Mouse (Mus musculus) MEL (cell line): ENCODE results near the gene Tnn. TPM values are rescaled to one million over a fixed set of nuclear protein-coding genes. Genes with fewer than 3 reads are reported as not detected.

ENCODE experiments used
- DNase-seq: peaks from one replicate; pipeline ENCODE4 v3.0.0; 2011; ENCODE audit warnings: low read depth, low spot score
- H3K27ac ChIP-seq: 2 replicates; pipeline ENCODE4 v1.5.1; 2012; ENCODE audit warnings: low read depth, mild to moderate bottlenecking, control low read depth, low read length, moderate library complexity; ENCODE audit not compliant: control insufficient read depth
- H3K27me3 ChIP-seq, 2 experiments: fragments of 150-350 bp in 1 of 2; sonication (generic) in 1 of 2; 2 replicates each; pipeline ENCODE4 v1.6.1; 2012; ENCODE audit warnings: low read length in 2 of 2, mild to moderate bottlenecking in 2 of 2, improper control_type of control experiment in 1 of 2, moderate library complexity in 1 of 2; ENCODE audit not compliant: insufficient read depth in 2 of 2, control insufficient read depth in 1 of 2
- H3K36me3 ChIP-seq, 2 experiments: 2 replicates each; pipeline ENCODE4 v1.6.1; 2012 to 2014; ENCODE audit warnings: low read length in 2 of 2, improper control_type of control experiment in 1 of 2, inconsistent platforms in 1 of 2, mild to moderate bottlenecking in 1 of 2; ENCODE audit not compliant: insufficient read depth in 2 of 2, control insufficient read depth in 1 of 2
- H3K4me1 ChIP-seq, 2 experiments: fragments of 150-350 bp in 1 of 2; sonication (generic) in 1 of 2; 2 replicates each; pipeline ENCODE4 v1.6.1; 2012; ENCODE audit warnings: low read length in 2 of 2, improper control_type of control experiment in 1 of 2, mild to moderate bottlenecking in 1 of 2; ENCODE audit not compliant: insufficient read depth in 2 of 2, control insufficient read depth in 1 of 2
- H3K4me3 ChIP-seq, 2 experiments: fragments of 150-350 bp in 1 of 2; sonication (generic) in 1 of 2; 2 replicates each; pipeline ENCODE4 v1.5.1; 2012; ENCODE audit warnings: low read depth in 2 of 2, low read length in 2 of 2, mild to moderate bottlenecking in 2 of 2, moderate library complexity in 2 of 2, control low read depth in 1 of 2, improper control_type of control experiment in 1 of 2; ENCODE audit not compliant: control insufficient read depth in 1 of 2, insufficient read depth in 1 of 2
- H3K79me2 ChIP-seq: 2 replicates; pipeline ENCODE4 v1.6.1; 2012; ENCODE audit warnings: mild to moderate bottlenecking, low read length, moderate library complexity; ENCODE audit not compliant: control insufficient read depth, poor library complexity, insufficient read depth
- H3K9ac ChIP-seq: 2 replicates; pipeline ENCODE4 v1.6.1; 2012; ENCODE audit warnings: low read depth, mild to moderate bottlenecking, control low read depth, low read length, moderate library complexity; ENCODE audit not compliant: control insufficient read depth, poor library complexity, severe bottlenecking
- H3K9me3 ChIP-seq: fragments of 150-350 bp; sonication (generic); replicated peaks from 2 replicates; pipeline ENCODE4 v1.6.1; 2012; ENCODE audit warnings: mild to moderate bottlenecking, low read length, improper control_type of control experiment, moderate library complexity; ENCODE audit not compliant: insufficient read depth
- CHD1 ChIP-seq: IDR thresholded peaks from 2 replicates; pipeline ENCODE4 v1.6.1; 2012; ENCODE audit warnings: low read depth, mild to moderate bottlenecking, inconsistent platforms, low read length, improper control_type of control experiment
- E2F4 ChIP-seq: IDR thresholded peaks from 2 replicates; pipeline ENCODE4 v1.6.1; 2011; ENCODE audit warnings: low read depth, low read length, improper control_type of control experiment, borderline replicate concordance
- EP300 ChIP-seq, 2 experiments: IDR thresholded peaks; 2 replicates each; pipeline ENCODE4 v1.6.1; 2011; ENCODE audit warnings: improper control_type of control experiment in 2 of 2, low read length in 2 of 2, low read depth in 1 of 2, mild to moderate bottlenecking in 1 of 2
- ETS1 ChIP-seq: IDR thresholded peaks from 2 replicates; pipeline ENCODE4 v1.6.1; 2012; ENCODE audit warnings: low read depth, mild to moderate bottlenecking, inconsistent platforms, low read length, improper control_type of control experiment, moderate library complexity
- GABPA ChIP-seq: IDR thresholded peaks from 2 replicates; pipeline ENCODE4 v1.6.1; 2012; ENCODE audit warnings: low read depth, mild to moderate bottlenecking, inconsistent platforms, low read length, improper control_type of control experiment, moderate library complexity
- GATA1 ChIP-seq: IDR thresholded peaks from 2 replicates; pipeline ENCODE4 v1.6.1; 2011; ENCODE audit warnings: low read depth, low read length, improper control_type of control experiment
- JUND ChIP-seq: IDR thresholded peaks from 2 replicates; pipeline ENCODE4 v1.6.1; 2011; ENCODE audit warnings: low read depth, mild to moderate bottlenecking, improper control_type of control experiment, low read length
- MAZ ChIP-seq: IDR thresholded peaks from 2 replicates; pipeline ENCODE4 v1.6.1; 2012; ENCODE audit warnings: low read depth, mild to moderate bottlenecking, inconsistent platforms, low read length, improper control_type of control experiment
- MEF2A ChIP-seq: IDR thresholded peaks from 2 replicates; pipeline ENCODE4 v1.6.1; 2014; ENCODE audit warnings: low read depth, mild to moderate bottlenecking, inconsistent platforms, low read length, improper control_type of control experiment; ENCODE audit not compliant: poor library complexity, insufficient replicate concordance, severe bottlenecking; ENCODE audit errors: extremely low read depth
- NRF1 ChIP-seq: IDR thresholded peaks from 2 replicates; pipeline ENCODE4 v1.6.1; 2014; ENCODE audit warnings: low read depth, mild to moderate bottlenecking, inconsistent platforms, low read length, improper control_type of control experiment, moderate library complexity; ENCODE audit not compliant: poor library complexity, insufficient read depth, severe bottlenecking
- POLR2AphosphoS5 ChIP-seq: IDR thresholded peaks from 2 replicates; pipeline ENCODE4 v1.6.1; 2012; ENCODE audit warnings: low read depth, borderline replicate concordance, mild to moderate bottlenecking, inconsistent platforms, low read length, moderate library complexity, mixed read lengths
- SIN3A ChIP-seq: IDR thresholded peaks from 2 replicates; pipeline ENCODE4 v1.6.1; 2012; ENCODE audit warnings: low read length, improper control_type of control experiment, inconsistent platforms
- SMC3 ChIP-seq: IDR thresholded peaks from 2 replicates; pipeline ENCODE4 v1.6.1; 2011; ENCODE audit warnings: low read depth, low read length, improper control_type of control experiment
- TBP ChIP-seq: IDR thresholded peaks from 2 replicates; pipeline ENCODE4 v1.8.0; 2011; ENCODE audit warnings: low read depth, low read length, improper control_type of control experiment
- UBTF ChIP-seq: IDR thresholded peaks from 2 replicates; pipeline ENCODE4 v1.6.1; 2012; ENCODE audit warnings: low read depth, mild to moderate bottlenecking, inconsistent platforms, low read length, improper control_type of control experiment, moderate library complexity, borderline replicate concordance; ENCODE audit not compliant: insufficient read depth
- USF2 ChIP-seq, 2 experiments: IDR thresholded peaks; 2 replicates each; pipeline ENCODE4 v1.6.1; 2011 to 2012; ENCODE audit warnings: improper control_type of control experiment in 2 of 2, low read length in 2 of 2, borderline replicate concordance in 1 of 2, inconsistent platforms in 1 of 2, low read depth in 1 of 2, mild to moderate bottlenecking in 1 of 2; ENCODE audit not compliant: insufficient read depth in 1 of 2
- ZC3H11A ChIP-seq: IDR thresholded peaks from 2 replicates; pipeline ENCODE4 v1.6.1; 2012; ENCODE audit warnings: low read depth, mild to moderate bottlenecking, inconsistent platforms, low read length, improper control_type of control experiment
- polyA plus RNA-seq, 2 experiments: library from polyadenylated mRNA; stranded (reverse) in 1 of 2; unstranded in 1 of 2; fragments of >175 nt in 1 of 2; fragments of >200 nt in 1 of 2; gene quantifications; 2 replicates each; pipeline versions ENCODE4 v1.2.1 to v1.2.4; 2012; ENCODE audit warnings: low replicate concordance in 2 of 2, low read depth in 1 of 2; ENCODE audit not compliant: insufficient read length in 2 of 2, insufficient read depth in 1 of 2, missing spikeins in 1 of 2
- total RNA-seq: library from RNA; depleted of rRNA; stranded (reverse); fragments of 300-350 nt; gene quantifications from 2 replicates; pipeline ENCODE4 v1.2.3, GENCODE M21; 2012

Gene Tnn
- total and polyA plus RNA-seq, 3 experiments: not detected

DNA sequence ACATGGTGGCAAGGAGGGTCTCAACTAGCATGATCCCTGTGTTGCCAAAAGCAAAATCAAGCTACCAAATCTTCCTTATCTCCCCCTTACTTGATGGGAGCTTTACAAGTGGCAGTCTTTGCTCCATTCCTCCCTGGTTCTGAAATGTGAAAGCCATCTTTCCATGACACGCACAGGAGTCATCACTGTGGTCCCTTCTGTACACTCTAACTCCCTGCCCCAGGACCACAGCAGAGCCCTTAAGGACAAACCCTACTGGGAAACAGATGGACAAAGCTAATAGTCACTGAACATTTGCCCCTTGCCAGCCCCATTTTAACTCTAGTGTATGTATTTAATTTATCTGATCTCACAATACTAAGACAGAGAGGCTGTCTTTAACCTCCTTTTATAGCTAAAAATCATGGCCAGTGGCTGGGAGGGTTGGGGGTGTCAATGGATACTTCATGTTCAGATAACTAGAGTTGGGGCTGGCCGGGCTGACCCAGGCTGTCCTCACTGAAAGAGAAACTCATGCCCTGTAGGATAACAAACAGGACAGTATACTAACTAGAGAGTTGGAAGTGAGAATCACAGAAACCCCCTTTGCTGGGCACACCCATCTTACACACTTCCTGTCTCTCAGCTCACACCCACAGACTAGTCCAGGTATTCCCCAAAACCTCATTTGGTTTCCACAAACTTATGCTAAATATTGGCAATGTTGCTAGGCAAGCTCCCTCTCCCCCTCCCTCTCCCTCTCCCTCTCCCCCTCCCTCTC lies 100.6 kb downstream of the Tnn start (continued):
- TF ChIP-seq NRF1 (no peak), ETS1 (no peak), POLR2AphosphoS5 (no peak)

DNA sequence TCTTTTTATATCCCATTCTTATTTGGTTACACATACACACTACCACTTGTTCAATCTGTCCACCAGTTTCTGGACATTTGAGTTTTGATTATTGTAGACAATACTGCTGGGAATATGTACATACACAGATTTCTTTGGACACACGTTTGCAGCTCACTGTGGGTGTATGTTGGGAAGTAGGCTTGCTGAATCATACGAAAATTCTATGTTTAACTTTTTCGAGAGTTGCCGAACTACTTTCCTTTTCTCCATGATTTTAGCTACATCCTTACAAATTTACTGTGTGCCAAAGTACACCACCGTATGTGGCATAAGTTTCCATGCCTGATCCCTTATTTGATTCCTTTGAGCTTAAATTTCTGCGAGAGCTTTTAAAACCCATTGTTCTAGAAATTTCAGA lies 102.5 kb downstream of the Tnn start:
- no peak for TF ChIP-seq USF2 (IDR thresholded peaks at IDR 0.05; ENCODE audit: borderline replicate concordance in 1 of 2, insufficient read depth in 1 of 2, low read depth in 1 of 2, low read length in 2 of 2)
- TF ChIP-seq SIN3A: no peak
- no peak for TF ChIP-seq MAZ
- no peak for TF ChIP-seq JUND
- TF ChIP-seq MEF2A: no peak
- TF ChIP-seq SMC3: no peak
- no peak for TF ChIP-seq ZC3H11A
- TF ChIP-seq GATA1: no peak
- no peak for TF ChIP-seq CHD1
- TF ChIP-seq EP300 (IDR thresholded peaks at IDR 0.05; ENCODE audit: low read depth in 1 of 2, low read length in 2 of 2): no peak
- no peak for TF ChIP-seq TBP
- no peak for TF ChIP-seq E2F4
- no peak for TF ChIP-seq UBTF
- TF ChIP-seq GABPA: no peak
- TF ChIP-seq, all 39 proteins: peak for 0
- H3K4me1 ChIP-seq: no peaks in the 10 kb centered on the region
- no peak for DNase-seq
- H3K4me3 ChIP-seq: no peak overlapping the region
- no peak overlapping the region for H3K9ac ChIP-seq
- no peaks in the 10 kb centered on the region for H3K9me3 ChIP-seq
- no peaks in the 10 kb centered on the region for H3K79me2 ChIP-seq
- H3K36me3 ChIP-seq: no peaks in the 10 kb centered on the region
- no peak overlapping the region for H3K27ac ChIP-seq
- H3K27me3 ChIP-seq: no peaks in the 10 kb centered on the region
